Mouse (Mus musculus): ENCODE measurements around the gene Cnn3. TPM values are rescaled to one million over a fixed set of nuclear protein-coding genes. Genes with fewer than 3 reads are reported as not detected.

Cnn3 gene
- polyA plus RNA-seq, 1 experiment from 2014 or later = 567 TPM

- H3K9me3 ChIP-seq (ENCODE audit: control insufficient read depth, low read length) = no peaks in the 10 kb centered on the region
- WGBS = 77% methylated on average over 10 of the region's 10 CpGs
- H3K4me3 ChIP-seq (ENCODE audit: low read depth, low read length) = no peak overlapping the region
- ATAC-seq (replicated peaks; ENCODE audit: low FRiP score, low TSS enrichment, low read depth) = no peak
- 0 out of 2 replicates have a peak, but pooled peaks cover 4% of the 10 kb centered on the region for H3K36me3 ChIP-seq (ENCODE audit: control insufficient read depth, insufficient read depth, low read length)
- no peaks in the 10 kb centered on the region for H3K27me3 ChIP-seq (replicated peaks; ENCODE audit: control insufficient read depth, insufficient read depth, low read length)
- no peak overlapping the region for H3K9ac ChIP-seq (ENCODE audit: low read length)
- no peak overlapping the region for H3K4me2 ChIP-seq (ENCODE audit: low read length)
- no peak for DNase-seq (ENCODE audit: low spot score)
- H3K27ac ChIP-seq (ENCODE audit: low read depth) = no peak overlapping the region
- peaks cover 18% of the 10 kb centered on the region for H3K4me1 ChIP-seq (replicated peaks; ENCODE audit: control insufficient read depth, insufficient read depth, low read length)
Measured at GRCm38 (mm10) chr3:121465795-121466194, 39.5 kb downstream of the Cnn3 start.

GRCm38 (mm10) chr3:121467094-121467552, 40.8 kb downstream of the Cnn3 start:
- Histone ChIP-seq H3K36me3 (ENCODE audit: control insufficient read depth, insufficient read depth, low read length) (no peaks in the 10 kb centered on the region), H3K4me3 (ENCODE audit: low read depth, low read length) (no peak overlapping the region), H3K4me2 (ENCODE audit: low read length) (no peak overlapping the region), H3K9me3 (ENCODE audit: control insufficient read depth, low read length) (no peaks in the 10 kb centered on the region), H3K9ac (ENCODE audit: low read length) (no peak overlapping the region), H3K4me1 (replicated peaks; ENCODE audit: control insufficient read depth, insufficient read depth, low read length) (peaks cover 18% of the 10 kb centered on the region), H3K27ac (ENCODE audit: low read depth) (no peak overlapping the region), H3K27me3 (replicated peaks; ENCODE audit: control insufficient read depth, insufficient read depth, low read length) (no peaks in the 10 kb centered on the region)
- ATAC-seq (replicated peaks; ENCODE audit: low FRiP score, low TSS enrichment, low read depth) = no peak
- WGBS = 84% methylated on average over 10 of the region's 10 CpGs
- DNase-seq (ENCODE audit: low spot score) = no peak

GRCm38 (mm10) chr3:121468136-121468535, 41.8 kb downstream of the Cnn3 start:
- no peak for ATAC-seq (replicated peaks; ENCODE audit: low FRiP score, low TSS enrichment, low read depth)
- peaks cover 18% of the 10 kb centered on the region for H3K4me1 ChIP-seq (replicated peaks; ENCODE audit: control insufficient read depth, insufficient read depth, low read length)
- H3K9ac ChIP-seq (ENCODE audit: low read length) = no peak overlapping the region
- no peak overlapping the region for H3K4me3 ChIP-seq (ENCODE audit: low read depth, low read length)
- H3K9me3 ChIP-seq (ENCODE audit: control insufficient read depth, low read length) = no peaks in the 10 kb centered on the region
- H3K27ac ChIP-seq (ENCODE audit: low read depth) = no peak overlapping the region
- no peaks in the 10 kb centered on the region for H3K36me3 ChIP-seq (ENCODE audit: control insufficient read depth, insufficient read depth, low read length)
- no peak overlapping the region for H3K4me2 ChIP-seq (ENCODE audit: low read length)
- H3K27me3 ChIP-seq (replicated peaks; ENCODE audit: control insufficient read depth, insufficient read depth, low read length) = no peaks in the 10 kb centered on the region
- DNase-seq (ENCODE audit: low spot score) = no peak
- 31% methylated on average over 1 of the region's 2 CpGs for WGBS

- Histone ChIP-seq H3K9me3 (ENCODE audit: control insufficient read depth, low read length) (no peaks in the 10 kb centered on the region), H3K4me1 (replicated peaks; ENCODE audit: control insufficient read depth, insufficient read depth, low read length) (peaks cover 18% of the 10 kb centered on the region), H3K9ac (ENCODE audit: low read length) (no peak overlapping the region), H3K36me3 (ENCODE audit: control insufficient read depth, insufficient read depth, low read length) (no peaks in the 10 kb centered on the region), H3K4me2 (ENCODE audit: low read length) (peak overlapping the region; percentile 18), H3K27ac (ENCODE audit: low read depth) (peak overlapping the region; percentile 61), H3K27me3 (replicated peaks; ENCODE audit: control insufficient read depth, insufficient read depth, low read length) (no peaks in the 10 kb centered on the region), H3K4me3 (ENCODE audit: low read depth, low read length) (no peak overlapping the region)
- DNase-seq (ENCODE audit: low spot score) (peak; percentile 79), ATAC-seq (replicated peaks; ENCODE audit: low FRiP score, low TSS enrichment, low read depth) (peak; percentile 72)
- 4% methylated on average over 13 of the region's 13 CpGs for WGBS
Measured at GRCm38 (mm10) chr3:121469185-121469975, 43.1 kb downstream of the Cnn3 start.

- no peaks in the 10 kb centered on the region for H3K36me3 ChIP-seq (ENCODE audit: control insufficient read depth, insufficient read depth, low read length)
- WGBS = 50% methylated on average over 11 of the region's 11 CpGs
- H3K4me3 ChIP-seq (ENCODE audit: low read depth, low read length) = no peak overlapping the region
- peaks cover 18% of the 10 kb centered on the region for H3K4me1 ChIP-seq (replicated peaks; ENCODE audit: control insufficient read depth, insufficient read depth, low read length)
- no peak overlapping the region for H3K9ac ChIP-seq (ENCODE audit: low read length)
- H3K9me3 ChIP-seq (ENCODE audit: control insufficient read depth, low read length) = no peaks in the 10 kb centered on the region
- H3K27me3 ChIP-seq (replicated peaks; ENCODE audit: control insufficient read depth, insufficient read depth, low read length) = no peaks in the 10 kb centered on the region
- H3K4me2 ChIP-seq (ENCODE audit: low read length) = no peak overlapping the region
- H3K27ac ChIP-seq (ENCODE audit: low read depth) = no peak overlapping the region
- no peak for DNase-seq (ENCODE audit: low spot score)
- no peak for ATAC-seq (replicated peaks; ENCODE audit: low FRiP score, low TSS enrichment, low read depth)
Measured at GRCm38 (mm10) chr3:121471703-121472102, 45.4 kb downstream of the Cnn3 start.

GRCm38 (mm10) chr3:121474738-121475137, 48.4 kb downstream of the Cnn3 start:
- no peaks in the 10 kb centered on the region for H3K9me3 ChIP-seq (ENCODE audit: control insufficient read depth, low read length)
- no peaks in the 10 kb centered on the region for H3K27me3 ChIP-seq (replicated peaks; ENCODE audit: control insufficient read depth, insufficient read depth, low read length)
- no peak for ATAC-seq (replicated peaks; ENCODE audit: low FRiP score, low TSS enrichment, low read depth)
- H3K27ac ChIP-seq (ENCODE audit: low read depth) = no peak overlapping the region
- H3K9ac ChIP-seq (ENCODE audit: low read length) = no peak overlapping the region
- no peak overlapping the region for H3K4me3 ChIP-seq (ENCODE audit: low read depth, low read length)
- DNase-seq (ENCODE audit: low spot score) = no peak
- H3K4me1 ChIP-seq (replicated peaks; ENCODE audit: control insufficient read depth, insufficient read depth, low read length) = peaks cover 6% of the 10 kb centered on the region; the same call in 1 of the 2 replicates
- 76% methylated on average over 3 of the region's 3 CpGs for WGBS
- H3K36me3 ChIP-seq (ENCODE audit: control insufficient read depth, insufficient read depth, low read length) = no peaks in the 10 kb centered on the region
- no peak overlapping the region for H3K4me2 ChIP-seq (ENCODE audit: low read length)

GRCm38 (mm10) chr3:121480030-121480960, 54.0 kb downstream of the Cnn3 start:
- 60% methylated on average over 26 of the region's 26 CpGs for WGBS
- no peak for DNase-seq (ENCODE audit: low spot score)

GRCm38 (mm10) chr3:121480961-121481436, 54.7 kb downstream of the Cnn3 start:
- no peak overlapping the region for H3K27ac ChIP-seq (ENCODE audit: low read depth)
- no peaks in the 10 kb centered on the region for H3K9me3 ChIP-seq (ENCODE audit: control insufficient read depth, low read length)
- no peak overlapping the region for H3K9ac ChIP-seq (ENCODE audit: low read length)
- no peaks in the 10 kb centered on the region for H3K36me3 ChIP-seq (ENCODE audit: control insufficient read depth, insufficient read depth, low read length)
- no peaks in the 10 kb centered on the region; the same call in 1 of the 2 replicates for H3K4me1 ChIP-seq (replicated peaks; ENCODE audit: control insufficient read depth, insufficient read depth, low read length)
- no peak overlapping the region for H3K4me3 ChIP-seq (ENCODE audit: low read depth, low read length)
- ATAC-seq (replicated peaks; ENCODE audit: low FRiP score, low TSS enrichment, low read depth) = no peak
- no peaks in the 10 kb centered on the region for H3K27me3 ChIP-seq (replicated peaks; ENCODE audit: control insufficient read depth, insufficient read depth, low read length)
- DNase-seq (ENCODE audit: low spot score) = no peak
- H3K4me2 ChIP-seq (ENCODE audit: low read length) = no peak overlapping the region
- 59% methylated on average over 8 of the region's 8 CpGs for WGBS

More at GRCm38 (mm10) chr3:121480030-121480960, 54.0 kb downstream of the Cnn3 start:
- H3K9me3 ChIP-seq (ENCODE audit: control insufficient read depth, low read length) = no peaks in the 10 kb centered on the region
- H3K9ac ChIP-seq (ENCODE audit: low read length) = no peak overlapping the region
- H3K4me1 ChIP-seq (replicated peaks; ENCODE audit: control insufficient read depth, insufficient read depth, low read length) = no peaks in the 10 kb centered on the region; the same call in 1 of the 2 replicates
- H3K27ac ChIP-seq (ENCODE audit: low read depth) = no peak overlapping the region
- no peaks in the 10 kb centered on the region for H3K36me3 ChIP-seq (ENCODE audit: control insufficient read depth, insufficient read depth, low read length)
- H3K27me3 ChIP-seq (replicated peaks; ENCODE audit: control insufficient read depth, insufficient read depth, low read length) = no peaks in the 10 kb centered on the region
- no peak overlapping the region for H3K4me3 ChIP-seq (ENCODE audit: low read depth, low read length)
- no peak for ATAC-seq (replicated peaks; ENCODE audit: low FRiP score, low TSS enrichment, low read depth)
- H3K4me2 ChIP-seq (ENCODE audit: low read length) = no peak overlapping the region

Measured in intestine, embryonic 14.5 days (tissue).